Mouse (Mus musculus) CH12.LX (cell line): ENCODE data around the gene Ddx46. TPM values are rescaled to one million over a fixed set of nuclear protein-coding genes. Genes with fewer than 3 reads are reported as not detected.

Experiments used
- DNase-seq: peaks from one replicate; pipeline ENCODE4 v3.0.0-alpha.2; 2013; ENCODE audit errors: extremely low read depth
- H3K27ac ChIP-seq: 2 replicates; pipeline ENCODE4 v1.5.1; 2012; ENCODE audit warnings: low read depth, mild to moderate bottlenecking, control low read depth, moderate library complexity; ENCODE audit not compliant: insufficient read depth
- H3K27me3 ChIP-seq: replicated peaks from 2 replicates; pipeline ENCODE3; 2012; ENCODE audit warnings: inconsistent platforms
- H3K36me3 ChIP-seq, 2 experiments: replicated peaks in 1 of 2; 2 replicates each; pipeline versions ENCODE3 to v1.6.1; 2012; ENCODE audit warnings: inconsistent platforms in 1 of 2, low read length in 1 of 2, mild to moderate bottlenecking in 1 of 2, mixed read lengths in 1 of 2, moderate library complexity in 1 of 2; ENCODE audit not compliant: control insufficient read depth in 1 of 2, insufficient read depth in 1 of 2
- H3K4me1 ChIP-seq, 2 experiments: 2 replicates each; pipeline ENCODE4 v1.6.1; 2012; ENCODE audit warnings: inconsistent platforms in 1 of 2, moderate library complexity in 1 of 2; ENCODE audit not compliant: insufficient read depth in 2 of 2, control insufficient read depth in 1 of 2
- H3K4me2 ChIP-seq: 2 replicates; pipeline ENCODE4 v1.6.1; 2012; ENCODE audit warnings: low read depth, mild to moderate bottlenecking, control low read depth; ENCODE audit not compliant: poor library complexity, insufficient read depth, severe bottlenecking
- H3K4me3 ChIP-seq, 3 experiments: fragments of 150-350 bp in 1 of 3; sonication (generic) in 1 of 3; replicated peaks in 1 of 3; 2 replicates each; pipeline versions ENCODE3 to v1.5.1; 2011 to 2012; ENCODE audit warnings: low read depth in 2 of 3, low read length in 2 of 3, mild to moderate bottlenecking in 2 of 3, moderate library complexity in 2 of 3, control low read depth in 1 of 3, improper control_type of control experiment in 1 of 3, inconsistent platforms in 1 of 3, mixed read lengths in 1 of 3; ENCODE audit not compliant: poor library complexity in 1 of 3
- H3K79me2 ChIP-seq: replicated peaks from 2 replicates; pipeline ENCODE4 v1.6.1; 2012; ENCODE audit warnings: mild to moderate bottlenecking, moderate library complexity; ENCODE audit not compliant: control insufficient read depth, poor library complexity, insufficient read depth, severe bottlenecking; ENCODE audit errors: extremely low read depth
- H3K9ac ChIP-seq: 2 replicates; pipeline ENCODE4 v1.6.1; 2012; ENCODE audit warnings: low read depth, mild to moderate bottlenecking, control low read depth, moderate library complexity; ENCODE audit not compliant: insufficient read depth
- H3K9me3 ChIP-seq: replicated peaks from 2 replicates; pipeline ENCODE3; 2012; ENCODE audit warnings: low read length, inconsistent platforms, mixed read lengths
- CHD2 ChIP-seq: IDR thresholded peaks from 2 replicates; pipeline ENCODE4 v1.6.1; 2011; ENCODE audit warnings: low read length, improper control_type of control experiment
- E2F4 ChIP-seq: IDR thresholded peaks from 2 replicates; pipeline ENCODE4 v1.6.1; 2011; ENCODE audit warnings: low read depth, low read length, improper control_type of control experiment; ENCODE audit not compliant: insufficient replicate concordance
- EP300 ChIP-seq: IDR thresholded peaks from 2 replicates; pipeline ENCODE4 v1.6.1; 2011; ENCODE audit warnings: low read length, improper control_type of control experiment
- GABPA ChIP-seq: IDR thresholded peaks from 2 replicates; pipeline ENCODE4 v1.6.1; 2012; ENCODE audit warnings: low read depth, low read length, improper control_type of control experiment, inconsistent platforms; ENCODE audit not compliant: insufficient replicate concordance
- HCFC1 ChIP-seq: IDR thresholded peaks from 2 replicates; pipeline ENCODE4 v1.6.1; 2012; ENCODE audit warnings: low read depth, mild to moderate bottlenecking, inconsistent platforms, low read length, improper control_type of control experiment
- IRF4 ChIP-seq: IDR thresholded peaks from 2 replicates; pipeline ENCODE4 v1.6.1; 2014; ENCODE audit warnings: low read depth, mild to moderate bottlenecking, inconsistent platforms, low read length, improper control_type of control experiment
- JUN ChIP-seq: IDR thresholded peaks from 2 replicates; pipeline ENCODE4 v1.6.1; 2011; ENCODE audit warnings: low read depth, mild to moderate bottlenecking, low read length, improper control_type of control experiment, moderate library complexity; ENCODE audit not compliant: insufficient read depth
- JUND ChIP-seq: conservative IDR thresholded peaks from 2 replicates; pipeline ENCODE4 v1.6.1; 2011; ENCODE audit warnings: low read depth, low read length, improper control_type of control experiment
- KAT2A ChIP-seq: IDR thresholded peaks from 2 replicates; pipeline ENCODE4 v1.6.1; 2012; ENCODE audit warnings: low read length, improper control_type of control experiment, inconsistent platforms; ENCODE audit not compliant: insufficient replicate concordance
- MAFK ChIP-seq: IDR thresholded peaks from 2 replicates; pipeline ENCODE4 v1.6.1; 2011; ENCODE audit warnings: low read length, improper control_type of control experiment; ENCODE audit not compliant: insufficient replicate concordance
- MAX ChIP-seq: IDR thresholded peaks from 2 replicates; pipeline ENCODE4 v1.6.1; 2011; ENCODE audit warnings: low read length, improper control_type of control experiment
- MAZ ChIP-seq: IDR thresholded peaks from 2 replicates; pipeline ENCODE4 v1.6.1; 2012; ENCODE audit warnings: low read depth, mild to moderate bottlenecking, inconsistent platforms, low read length, improper control_type of control experiment, moderate library complexity
- MEF2A ChIP-seq: IDR thresholded peaks from 2 replicates; pipeline ENCODE4 v1.6.1; 2014; ENCODE audit warnings: low read depth, mild to moderate bottlenecking, inconsistent platforms, low read length, improper control_type of control experiment, borderline replicate concordance
- MXI1 ChIP-seq: IDR thresholded peaks from 2 replicates; pipeline ENCODE4 v1.6.1; 2011; ENCODE audit warnings: mild to moderate bottlenecking, low read depth, low read length, improper control_type of control experiment
- NELFE ChIP-seq: IDR thresholded peaks from 2 replicates; pipeline ENCODE4 v1.6.1; 2011; ENCODE audit warnings: low read depth, low read length, improper control_type of control experiment
- NRF1 ChIP-seq: IDR thresholded peaks from 2 replicates; pipeline ENCODE4 v1.6.1; 2014; ENCODE audit warnings: low read depth, mild to moderate bottlenecking, inconsistent platforms, low read length, improper control_type of control experiment, moderate library complexity
- PAX5 ChIP-seq: IDR thresholded peaks from 2 replicates; pipeline ENCODE4 v1.6.1; 2012; ENCODE audit warnings: low read length, inconsistent platforms, mixed read lengths
- POLR2A ChIP-seq: IDR thresholded peaks from 2 replicates; pipeline ENCODE4 v1.6.1; 2011; ENCODE audit warnings: low read depth, mild to moderate bottlenecking, improper control_type of control experiment, low read length
- POLR2AphosphoS2 ChIP-seq: IDR thresholded peaks from 2 replicates; pipeline ENCODE4 v1.6.1; 2011; ENCODE audit warnings: low read depth, low read length, improper control_type of control experiment
- RAD21 ChIP-seq: IDR thresholded peaks from 2 replicates; pipeline ENCODE4 v1.6.1; 2011; ENCODE audit warnings: low read depth, mild to moderate bottlenecking, low read length, improper control_type of control experiment, moderate library complexity
- RCOR1 ChIP-seq: conservative IDR thresholded peaks from 2 replicates; pipeline ENCODE4 v1.6.1; 2012; ENCODE audit warnings: low read depth, mild to moderate bottlenecking, inconsistent platforms, low read length, improper control_type of control experiment
- SIN3A ChIP-seq: IDR thresholded peaks from 2 replicates; pipeline ENCODE4 v1.6.1; 2012; ENCODE audit warnings: low read length, improper control_type of control experiment, inconsistent platforms
- SMC3 ChIP-seq: IDR thresholded peaks from 2 replicates; pipeline ENCODE4 v1.6.1; 2011; ENCODE audit warnings: low read depth, low read length, improper control_type of control experiment
- TBP ChIP-seq: conservative IDR thresholded peaks from 2 replicates; pipeline ENCODE4 v1.6.1; 2011; ENCODE audit warnings: low read depth, low read length, improper control_type of control experiment
- TCF12 ChIP-seq: IDR thresholded peaks from 2 replicates; pipeline ENCODE4 v1.6.1; 2014; ENCODE audit warnings: low read depth, mild to moderate bottlenecking, inconsistent platforms, low read length, improper control_type of control experiment
- UBTF ChIP-seq: IDR thresholded peaks from 2 replicates; pipeline ENCODE4 v1.6.1; 2012; ENCODE audit warnings: low read depth, mild to moderate bottlenecking, inconsistent platforms, low read length, improper control_type of control experiment, moderate library complexity
- USF1 ChIP-seq: IDR thresholded peaks from 2 replicates; pipeline ENCODE4 v1.6.1; 2014; ENCODE audit warnings: low read depth, mild to moderate bottlenecking, inconsistent platforms, low read length, improper control_type of control experiment
- USF2 ChIP-seq: conservative IDR thresholded peaks from 2 replicates; pipeline ENCODE4 v1.6.1; 2011; ENCODE audit warnings: low read depth, low read length, improper control_type of control experiment
- ZC3H11A ChIP-seq: IDR thresholded peaks from 2 replicates; pipeline ENCODE4 v1.6.1; 2012; ENCODE audit warnings: low read depth, mild to moderate bottlenecking, inconsistent platforms, low read length, improper control_type of control experiment
- ZMIZ1 ChIP-seq: IDR thresholded peaks from 2 replicates; pipeline ENCODE4 v1.6.1; 2012; ENCODE audit warnings: low read depth, mild to moderate bottlenecking, inconsistent platforms, low read length, improper control_type of control experiment
- ZNF384 ChIP-seq: IDR thresholded peaks from 2 replicates; pipeline ENCODE4 v1.6.1; 2012; ENCODE audit warnings: low read depth, low read length, improper control_type of control experiment, inconsistent platforms
- dilution Hi-C: fragments of 300-500 bp; cut with MboI; formaldehyde crosslinking; loops from 2 replicates; pipeline ENCODE4 v1.14.3; 2020; ENCODE audit warnings: low sequenced_read_pairs; ENCODE audit not compliant: extremely low pct_unique_long_range_greater_than_20kb, extremely low pct_ligation_motif_present
- in situ Hi-C: fragments of 300-500 bp; cut with MboI; formaldehyde crosslinking; loops from 3 replicates; pipeline ENCODE4 v1.14.3; 2019; ENCODE audit warnings: low sequenced_read_pairs, low pct_ligation_motif_present, low pct_unique_long_range_greater_than_20kb, mixed read lengths
- polyA plus RNA-seq: library from polyadenylated mRNA; unstranded; fragments of >175 nt; gene quantifications from 2 replicates; pipeline ENCODE4 v1.2.1, GENCODE M21; 2012; ENCODE audit warnings: low read depth; ENCODE audit not compliant: insufficient read length
- total RNA-seq, 2 experiments: library from RNA; depleted of rRNA; stranded (reverse); fragments of 300-350 nt in 1 of 2; fragments of >200 nt in 1 of 2; gene quantifications; 2 replicates each; pipeline ENCODE4 v1.2.3; 2012 to 2014

Gene Ddx46
- total and polyA plus RNA-seq, 3 experiments, result 35.4 to 103 (median 36.1) TPM

GRCm38 (mm10) chr13:55686107-55686633 lies 51.3 kb downstream of the Ddx46 start:
- Histone ChIP-seq H3K9me3 (no peaks in the 10 kb centered on the region), H3K9ac (0 out of 2 replicates have a peak overlapping the region, but pooled peaks have one; percentile 20), H3K27ac (no peak overlapping the region; the same call in 1 of the 2 replicates), H3K4me1 (peaks cover 5 to 20% of the 10 kb centered on the region in 2 experiments), H3K4me3 (no peak overlapping the region), H3K27me3 (no peaks in the 10 kb centered on the region), H3K4me2 (peak overlapping the region; percentile 37), H3K79me2 (no peaks in the 10 kb centered on the region), H3K36me3 (peaks cover 0 to 24% of the 10 kb centered on the region in 2 experiments)
- no peak for TF ChIP-seq RCOR1
- TF ChIP-seq MAFK, result no peak
- TF ChIP-seq IRF4, result no peak
- TF ChIP-seq PAX5, result no peak
- TF ChIP-seq GABPA, result no peak
- TF ChIP-seq MXI1, result no peak; the same call in 1 of the 2 replicates
- no peak for TF ChIP-seq MEF2A
- TF ChIP-seq TCF12, result no peak
- TF ChIP-seq POLR2AphosphoS2, result no peak
- TF ChIP-seq UBTF, result no peak
- TF ChIP-seq USF2, result no peak
- TF ChIP-seq MAX, result no peak
- TF ChIP-seq POLR2A, result peak; percentile 51
- 0 out of 2 replicates have a peak, but pooled peaks have one; percentile 28 for TF ChIP-seq TBP
- peak; percentile 29; the same call in 1 of the 2 replicates for TF ChIP-seq NELFE
- no peak for TF ChIP-seq SMC3
- TF ChIP-seq JUN, result peak; percentile 63
- TF ChIP-seq ZMIZ1, result 0 out of 2 replicates have a peak, but pooled peaks have one; percentile 30
- no peak for TF ChIP-seq EP300
- no peak for TF ChIP-seq KAT2A
- TF ChIP-seq SIN3A, result no peak
- TF ChIP-seq HCFC1, result no peak
- TF ChIP-seq NRF1, result no peak
- TF ChIP-seq ZC3H11A, result no peak
- TF ChIP-seq RAD21, result no peak
- no peak for TF ChIP-seq E2F4
- TF ChIP-seq MAZ, result no peak
- no peak for TF ChIP-seq USF1
- TF ChIP-seq CHD2, result no peak
- TF ChIP-seq ZNF384, result no peak
- peak; percentile 63; the same call in 1 of the 2 replicates for TF ChIP-seq JUND
- dilution Hi-C loops (no loop called here), in situ Hi-C loops (no loop called here)
- peak; percentile 86 for DNase-seq
